Mouse (Mus musculus): Measurements from ENCODE around the gene Cyp4v3. TPM values are rescaled to one million over a fixed set of nuclear protein-coding genes. Genes with fewer than 3 reads are reported as not detected.

Gene Cyp4v3
- total RNA-seq, 1 experiment, result 0.27 TPM

- Histone ChIP-seq H3K9me3 (ENCODE audit: control insufficient read depth, insufficient read depth, low read depth, low read length) (no peaks in the 10 kb centered on the region), H3K4me1 (ENCODE audit: control insufficient read depth in 2 of 2, insufficient read depth in 2 of 2, low read length in 2 of 2, poor library complexity in 1 of 2) (no peaks in the 10 kb centered on the region), H3K36me3 (ENCODE audit: control insufficient read depth, insufficient read depth, low read length, poor library complexity, severe bottlenecking) (no peaks in the 10 kb centered on the region), H3K4me3 (ENCODE audit: insufficient read depth in 1 of 2, low read depth in 1 of 2, low read length in 2 of 2, poor library complexity in 1 of 2, severe bottlenecking in 1 of 2) (no peak overlapping the region), H3K27ac (ENCODE audit: insufficient read depth, low read depth, low read length, poor library complexity, severe bottlenecking) (no peak overlapping the region), H3K9ac (ENCODE audit: insufficient read depth, low read depth, low read length, poor library complexity, severe bottlenecking) (no peak overlapping the region)
- no peak for DNase-seq (ENCODE audit: low read depth, low spot score)
- in situ Hi-C loops (cut with MboI; ENCODE audit: low sequenced_read_pairs in 2 of 2, unreplicated experiment in 2 of 2), result no loop called here
- no peak for TF ChIP-seq MAFK (IDR thresholded peaks at IDR 0.05; ENCODE audit: insufficient read depth, low read depth, low read length)
- TF ChIP-seq ZC3H11A (IDR thresholded peaks at IDR 0.05; ENCODE audit: borderline replicate concordance, low read depth, low read length), result no peak
- TF ChIP-seq ZNF384 (IDR thresholded peaks at IDR 0.05; ENCODE audit: low read depth, low read length), result no peak
- no peak for TF ChIP-seq HCFC1 (IDR thresholded peaks at IDR 0.05; ENCODE audit: borderline replicate concordance, insufficient read depth, low read length)
- no peak for TF ChIP-seq CHD2 (IDR thresholded peaks at IDR 0.05; ENCODE audit: low read depth, low read length)
Observed at GRCm38 (mm10) chr8:45374071-45374470, 41.1 kb upstream of the Cyp4v3 start.

DNA sequence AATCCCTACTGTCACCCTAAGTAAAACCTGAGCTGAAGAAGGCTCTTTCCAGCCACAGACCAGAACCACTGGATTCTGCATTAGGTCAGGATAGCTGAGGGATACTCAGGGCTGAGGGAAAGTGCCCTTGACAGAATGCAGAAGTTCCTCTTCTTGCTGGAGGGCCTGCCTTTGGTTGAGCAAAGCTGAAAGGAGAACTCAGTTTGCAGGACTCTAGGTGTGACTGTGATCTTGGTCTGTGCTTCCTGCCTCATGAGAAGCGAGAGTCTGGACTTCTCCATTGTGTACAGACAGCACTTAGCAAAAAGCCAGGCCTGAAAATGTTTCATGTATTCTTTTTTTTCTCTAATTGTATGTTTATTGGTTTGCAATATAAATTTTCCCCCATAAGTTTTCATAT, 34.1 kb upstream of the Cyp4v3 start:
- Histone ChIP-seq H3K9ac (ENCODE audit: insufficient read depth, low read depth, low read length, poor library complexity, severe bottlenecking) (no peak overlapping the region), H3K4me1 (ENCODE audit: control insufficient read depth in 2 of 2, insufficient read depth in 2 of 2, low read length in 2 of 2, poor library complexity in 1 of 2) (no peaks in the 10 kb centered on the region), H3K9me3 (ENCODE audit: control insufficient read depth, insufficient read depth, low read depth, low read length) (no peaks in the 10 kb centered on the region), H3K36me3 (ENCODE audit: control insufficient read depth, insufficient read depth, low read length, poor library complexity, severe bottlenecking) (no peaks in the 10 kb centered on the region), H3K27ac (ENCODE audit: insufficient read depth, low read depth, low read length, poor library complexity, severe bottlenecking) (no peak overlapping the region), H3K4me3 (ENCODE audit: insufficient read depth in 1 of 2, low read depth in 1 of 2, low read length in 2 of 2, poor library complexity in 1 of 2, severe bottlenecking in 1 of 2) (no peak overlapping the region)
- TF ChIP-seq CHD2 (IDR thresholded peaks at IDR 0.05; ENCODE audit: low read depth, low read length) (no peak), ZNF384 (IDR thresholded peaks at IDR 0.05; ENCODE audit: low read depth, low read length) (no peak), ZC3H11A (IDR thresholded peaks at IDR 0.05; ENCODE audit: borderline replicate concordance, low read depth, low read length) (no peak), MAFK (IDR thresholded peaks at IDR 0.05; ENCODE audit: insufficient read depth, low read depth, low read length) (no peak), HCFC1 (IDR thresholded peaks at IDR 0.05; ENCODE audit: borderline replicate concordance, insufficient read depth, low read length) (no peak)
- in situ Hi-C loops (cut with MboI; ENCODE audit: low sequenced_read_pairs in 2 of 2, unreplicated experiment in 2 of 2), result no loop called here
- DNase-seq (ENCODE audit: low read depth, low spot score), result no peak

GRCm38 (mm10) chr8:45363220-45363619, 30.2 kb upstream of the Cyp4v3 start:
- Histone ChIP-seq H3K4me3 (ENCODE audit: insufficient read depth in 1 of 2, low read depth in 1 of 2, low read length in 2 of 2, poor library complexity in 1 of 2, severe bottlenecking in 1 of 2) (no peak overlapping the region), H3K36me3 (ENCODE audit: control insufficient read depth, insufficient read depth, low read length, poor library complexity, severe bottlenecking) (no peaks in the 10 kb centered on the region), H3K9ac (ENCODE audit: insufficient read depth, low read depth, low read length, poor library complexity, severe bottlenecking) (no peak overlapping the region), H3K9me3 (ENCODE audit: control insufficient read depth, insufficient read depth, low read depth, low read length) (no peaks in the 10 kb centered on the region), H3K27ac (ENCODE audit: insufficient read depth, low read depth, low read length, poor library complexity, severe bottlenecking) (no peak overlapping the region), H3K4me1 (ENCODE audit: control insufficient read depth in 2 of 2, insufficient read depth in 2 of 2, low read length in 2 of 2, poor library complexity in 1 of 2) (no peaks in the 10 kb centered on the region)
- DNase-seq (ENCODE audit: low read depth, low spot score), result no peak
- TF ChIP-seq CHD2 (IDR thresholded peaks at IDR 0.05; ENCODE audit: low read depth, low read length) (no peak), MAFK (IDR thresholded peaks at IDR 0.05; ENCODE audit: insufficient read depth, low read depth, low read length) (no peak), ZNF384 (IDR thresholded peaks at IDR 0.05; ENCODE audit: low read depth, low read length) (no peak), ZC3H11A (IDR thresholded peaks at IDR 0.05; ENCODE audit: borderline replicate concordance, low read depth, low read length) (no peak), HCFC1 (IDR thresholded peaks at IDR 0.05; ENCODE audit: borderline replicate concordance, insufficient read depth, low read length) (no peak)
- in situ Hi-C loops (cut with MboI; ENCODE audit: low sequenced_read_pairs in 2 of 2, unreplicated experiment in 2 of 2), result no loop called here

GRCm38 (mm10) chr8:45362323-45362722, 29.3 kb upstream of the Cyp4v3 start:
- no peak overlapping the region for H3K9ac ChIP-seq (ENCODE audit: insufficient read depth, low read depth, low read length, poor library complexity, severe bottlenecking)
- H3K4me1 ChIP-seq (ENCODE audit: control insufficient read depth in 2 of 2, insufficient read depth in 2 of 2, low read length in 2 of 2, poor library complexity in 1 of 2), result no peaks in the 10 kb centered on the region
- H3K36me3 ChIP-seq (ENCODE audit: control insufficient read depth, insufficient read depth, low read length, poor library complexity, severe bottlenecking), result no peaks in the 10 kb centered on the region
- no peak for DNase-seq (ENCODE audit: low read depth, low spot score)
- in situ Hi-C loops (cut with MboI; ENCODE audit: low sequenced_read_pairs in 2 of 2, unreplicated experiment in 2 of 2), result no loop called here
- no peaks in the 10 kb centered on the region for H3K9me3 ChIP-seq (ENCODE audit: control insufficient read depth, insufficient read depth, low read depth, low read length)
- no peak overlapping the region for H3K27ac ChIP-seq (ENCODE audit: insufficient read depth, low read depth, low read length, poor library complexity, severe bottlenecking)
- H3K4me3 ChIP-seq (ENCODE audit: insufficient read depth in 1 of 2, low read depth in 1 of 2, low read length in 2 of 2, poor library complexity in 1 of 2, severe bottlenecking in 1 of 2), result no peak overlapping the region
- no peak for TF ChIP-seq ZNF384 (IDR thresholded peaks at IDR 0.05; ENCODE audit: low read depth, low read length)
- TF ChIP-seq HCFC1 (IDR thresholded peaks at IDR 0.05; ENCODE audit: borderline replicate concordance, insufficient read depth, low read length), result no peak

GRCm38 (mm10) chr8:45359091-45359605, 26.1 kb upstream of the Cyp4v3 start:
- in situ Hi-C loops (cut with MboI; ENCODE audit: low sequenced_read_pairs in 2 of 2, unreplicated experiment in 2 of 2), result no loop called here
- no peaks in the 10 kb centered on the region for H3K9me3 ChIP-seq (ENCODE audit: control insufficient read depth, insufficient read depth, low read depth, low read length)
- no peaks in the 10 kb centered on the region for H3K4me1 ChIP-seq (ENCODE audit: control insufficient read depth in 2 of 2, insufficient read depth in 2 of 2, low read length in 2 of 2, poor library complexity in 1 of 2)
- H3K27ac ChIP-seq (ENCODE audit: insufficient read depth, low read depth, low read length, poor library complexity, severe bottlenecking), result no peak overlapping the region
- DNase-seq (ENCODE audit: low read depth, low spot score), result no peak
- H3K4me3 ChIP-seq (ENCODE audit: insufficient read depth in 1 of 2, low read depth in 1 of 2, low read length in 2 of 2, poor library complexity in 1 of 2, severe bottlenecking in 1 of 2), result no peak overlapping the region
- H3K36me3 ChIP-seq (ENCODE audit: control insufficient read depth, insufficient read depth, low read length, poor library complexity, severe bottlenecking), result no peaks in the 10 kb centered on the region
- TF ChIP-seq MAFK (IDR thresholded peaks at IDR 0.05; ENCODE audit: insufficient read depth, low read depth, low read length) (no peak), CHD2 (IDR thresholded peaks at IDR 0.05; ENCODE audit: low read depth, low read length) (no peak), ZNF384 (IDR thresholded peaks at IDR 0.05; ENCODE audit: low read depth, low read length) (no peak), ZC3H11A (IDR thresholded peaks at IDR 0.05; ENCODE audit: borderline replicate concordance, low read depth, low read length) (no peak), HCFC1 (IDR thresholded peaks at IDR 0.05; ENCODE audit: borderline replicate concordance, insufficient read depth, low read length) (no peak)
- no peak overlapping the region for H3K9ac ChIP-seq (ENCODE audit: insufficient read depth, low read depth, low read length, poor library complexity, severe bottlenecking)

Data from ES-E14 (cell line).